Mouse (Mus musculus): ENCODE measurements around the gene Hes5.

DNA sequence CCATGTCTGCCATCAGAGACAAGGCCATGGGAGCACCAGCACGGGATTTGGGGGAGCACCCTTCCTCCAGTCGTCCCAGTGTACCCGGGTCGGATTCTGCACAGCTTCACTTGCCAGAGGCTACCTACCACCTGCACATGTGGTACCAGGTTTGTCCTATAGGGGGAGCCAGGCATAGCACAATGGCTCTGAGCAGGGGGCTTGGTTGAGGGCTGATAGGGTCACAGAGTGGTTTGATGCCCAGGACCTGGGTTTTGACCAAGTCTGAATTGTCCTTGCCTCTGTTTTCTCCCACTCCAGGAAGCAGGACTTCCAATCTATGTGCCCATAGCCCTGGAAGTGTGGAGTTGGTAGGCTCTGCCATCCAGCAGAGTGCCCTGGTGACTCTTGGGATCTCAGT lies 35.3 kb upstream of the Hes5 start:
- TF ChIP-seq POLR2A (IDR thresholded peaks at IDR 0.05; ENCODE audit: borderline replicate concordance, extremely low read depth, insufficient read depth, insufficient read length, poor library complexity, severe bottlenecking) (no peak), CTCF (IDR thresholded peaks at IDR 0.05; ENCODE audit: borderline replicate concordance, extremely low read depth, insufficient read depth, insufficient read length) (peak; percentile 39; the same call in 1 of the 2 replicates)
